Mouse (Mus musculus): ENCODE results near the gene Rps12-ps3. TPM values are rescaled to one million over a fixed set of nuclear protein-coding genes. Genes with fewer than 3 reads are reported as not detected.

The Rps12-ps3 gene
- total and polyA plus RNA-seq, 2 experiments from 2014 or later = 1.4 to 123 TPM

- TF ChIP-seq CTCF (IDR thresholded peaks at IDR 0.05; ENCODE audit: low read depth) = no peak
- TF ChIP-seq EP300 (IDR thresholded peaks at IDR 0.05; ENCODE audit: low read depth) = no peak
- H3K9me3 ChIP-seq (replicated peaks; ENCODE audit: control insufficient read depth, low read length) = no peaks in the 10 kb centered on the region
- no peak overlapping the region for H3K9ac ChIP-seq (replicated peaks; ENCODE audit: low read depth, low read length)
- no peak overlapping the region for H3K27ac ChIP-seq (ENCODE audit: low read depth)
- ATAC-seq (ENCODE audit: insufficient read depth, low read depth) (no peak), DNase-seq (ENCODE audit: low spot score) (no peak)
- 0 out of 2 replicates have a peak, but pooled peaks cover 4% of the 10 kb centered on the region for H3K4me1 ChIP-seq (ENCODE audit: control insufficient read depth, insufficient read depth)
- 14% methylated on average over 3 of the region's 3 CpGs for WGBS
- H3K4me3 ChIP-seq (ENCODE audit: low read depth, low read length) = no peak overlapping the region
- no peak overlapping the region for H3K4me2 ChIP-seq (ENCODE audit: low read depth, low read length)
- no peaks in the 10 kb centered on the region for H3K36me3 ChIP-seq (replicated peaks; ENCODE audit: control insufficient read depth, insufficient read depth, low read length)
- peaks cover 27% of the 10 kb centered on the region; the same call in 1 of the 2 replicates for H3K27me3 ChIP-seq (ENCODE audit: control insufficient read depth, insufficient read depth, low read length)
These were observed 30.7 kb downstream of the Rps12-ps3 start for GRCm38 (mm10) chr19:59352760-59353159.

- H3K4me2 ChIP-seq (ENCODE audit: low read depth, low read length) = no peak overlapping the region
- no peaks in the 10 kb centered on the region for H3K36me3 ChIP-seq (replicated peaks; ENCODE audit: control insufficient read depth, insufficient read depth, low read length)
- 26% methylated on average over 2 of the region's 2 CpGs for WGBS
- no peak overlapping the region for H3K9ac ChIP-seq (replicated peaks; ENCODE audit: low read depth, low read length)
- peaks cover 29% of the 10 kb centered on the region; the same call in 1 of the 2 replicates for H3K27me3 ChIP-seq (ENCODE audit: control insufficient read depth, insufficient read depth, low read length)
- no peaks in the 10 kb centered on the region for H3K9me3 ChIP-seq (replicated peaks; ENCODE audit: control insufficient read depth, low read length)
- H3K4me1 ChIP-seq (ENCODE audit: control insufficient read depth, insufficient read depth) = 0 out of 2 replicates have a peak, but pooled peaks cover 4% of the 10 kb centered on the region
- no peak overlapping the region for H3K4me3 ChIP-seq (ENCODE audit: low read depth, low read length)
- no peak for DNase-seq (ENCODE audit: low spot score)
- H3K27ac ChIP-seq (ENCODE audit: low read depth) = no peak overlapping the region
- no peak for ATAC-seq (ENCODE audit: insufficient read depth, low read depth)
- TF ChIP-seq CTCF (IDR thresholded peaks at IDR 0.05; ENCODE audit: low read depth) = no peak
- no peak for TF ChIP-seq EP300 (IDR thresholded peaks at IDR 0.05; ENCODE audit: low read depth)
These were observed 32.8 kb downstream of the Rps12-ps3 start for GRCm38 (mm10) chr19:59354906-59355305.

GRCm38 (mm10) chr19:59356388-59356787, 34.3 kb downstream of the Rps12-ps3 start:
- H3K27ac ChIP-seq (ENCODE audit: low read depth) = no peak overlapping the region
- no peak overlapping the region for H3K4me2 ChIP-seq (ENCODE audit: low read depth, low read length)

GRCm38 (mm10) chr19:59356843-59357595, 34.9 kb downstream of the Rps12-ps3 start:
- DNase-seq (ENCODE audit: low spot score) (no peak), ATAC-seq (ENCODE audit: insufficient read depth, low read depth) (no peak)
- no peak for TF ChIP-seq EP300 (IDR thresholded peaks at IDR 0.05; ENCODE audit: low read depth)
- TF ChIP-seq CTCF (IDR thresholded peaks at IDR 0.05; ENCODE audit: low read depth) = no peak
- H3K27me3 ChIP-seq (ENCODE audit: control insufficient read depth, insufficient read depth, low read length) = peaks cover 20% of the 10 kb centered on the region; the same call in 1 of the 2 replicates
- H3K4me2 ChIP-seq (ENCODE audit: low read depth, low read length) = no peak overlapping the region
- H3K36me3 ChIP-seq (replicated peaks; ENCODE audit: control insufficient read depth, insufficient read depth, low read length) = no peaks in the 10 kb centered on the region
- no peak overlapping the region for H3K4me3 ChIP-seq (ENCODE audit: low read depth, low read length)
- 0 out of 2 replicates have a peak, but pooled peaks cover 4% of the 10 kb centered on the region for H3K4me1 ChIP-seq (ENCODE audit: control insufficient read depth, insufficient read depth)
- 36% methylated on average over 14 of the region's 14 CpGs for WGBS
- H3K9me3 ChIP-seq (replicated peaks; ENCODE audit: control insufficient read depth, low read length) = no peaks in the 10 kb centered on the region
- no peak overlapping the region for H3K9ac ChIP-seq (replicated peaks; ENCODE audit: low read depth, low read length)
- no peak overlapping the region for H3K27ac ChIP-seq (ENCODE audit: low read depth)

More at GRCm38 (mm10) chr19:59356388-59356787, 34.3 kb downstream of the Rps12-ps3 start:
- H3K27me3 ChIP-seq (ENCODE audit: control insufficient read depth, insufficient read depth, low read length) = peaks cover 23% of the 10 kb centered on the region; the same call in 1 of the 2 replicates
- H3K9ac ChIP-seq (replicated peaks; ENCODE audit: low read depth, low read length) = no peak overlapping the region
- H3K4me3 ChIP-seq (ENCODE audit: low read depth, low read length) = no peak overlapping the region
- H3K4me1 ChIP-seq (ENCODE audit: control insufficient read depth, insufficient read depth) = 0 out of 2 replicates have a peak, but pooled peaks cover 4% of the 10 kb centered on the region
- H3K9me3 ChIP-seq (replicated peaks; ENCODE audit: control insufficient read depth, low read length) = no peaks in the 10 kb centered on the region
- WGBS = 71% methylated on average over 3 of the region's 3 CpGs
- DNase-seq (ENCODE audit: low spot score) = no peak
- no peak for TF ChIP-seq EP300 (IDR thresholded peaks at IDR 0.05; ENCODE audit: low read depth)
- TF ChIP-seq CTCF (IDR thresholded peaks at IDR 0.05; ENCODE audit: low read depth) = no peak
- ATAC-seq (ENCODE audit: insufficient read depth, low read depth) = no peak
- no peaks in the 10 kb centered on the region for H3K36me3 ChIP-seq (replicated peaks; ENCODE audit: control insufficient read depth, insufficient read depth, low read length)

GRCm38 (mm10) chr19:59357878-59358277, 35.8 kb downstream of the Rps12-ps3 start:
- H3K4me3 ChIP-seq (ENCODE audit: low read depth, low read length) = no peak overlapping the region
- H3K9ac ChIP-seq (replicated peaks; ENCODE audit: low read depth, low read length) = no peak overlapping the region
- 76% methylated on average over 4 of the region's 4 CpGs for WGBS
- H3K9me3 ChIP-seq (replicated peaks; ENCODE audit: control insufficient read depth, low read length) = no peaks in the 10 kb centered on the region
- no peak overlapping the region for H3K27ac ChIP-seq (ENCODE audit: low read depth)
- H3K36me3 ChIP-seq (replicated peaks; ENCODE audit: control insufficient read depth, insufficient read depth, low read length) = no peaks in the 10 kb centered on the region
- no peak overlapping the region for H3K4me2 ChIP-seq (ENCODE audit: low read depth, low read length)
- no peak for DNase-seq (ENCODE audit: low spot score)
- ATAC-seq (ENCODE audit: insufficient read depth, low read depth) = no peak
- TF ChIP-seq EP300 (IDR thresholded peaks at IDR 0.05; ENCODE audit: low read depth) = no peak
- no peak for TF ChIP-seq CTCF (IDR thresholded peaks at IDR 0.05; ENCODE audit: low read depth)
- H3K27me3 ChIP-seq (ENCODE audit: control insufficient read depth, insufficient read depth, low read length) = peaks cover 13% of the 10 kb centered on the region; the same call in 1 of the 2 replicates
- 0 out of 2 replicates have a peak, but pooled peaks cover 4% of the 10 kb centered on the region for H3K4me1 ChIP-seq (ENCODE audit: control insufficient read depth, insufficient read depth)

All from heart, postnatal 0 days (tissue).